Mouse (Mus musculus) liver, postnatal 0 days (tissue): ENCODE data around the gene Pdia6.
A peak's percentile ranks its signal among the peaks of the same experiment; 100 is the strongest.

Experiments
- CTCF ChIP-seq: sonication (generic); IDR thresholded peaks from 2 replicates; pipeline ENCODE4 v1.5.1; 2016; ENCODE audit warnings: antibody characterized with exemption, low read depth
- EP300 ChIP-seq: IDR thresholded peaks from 2 replicates; pipeline ENCODE4 v1.6.1; 2016; ENCODE audit warnings: antibody characterized with exemption, low read depth, mild to moderate bottlenecking

DNA sequence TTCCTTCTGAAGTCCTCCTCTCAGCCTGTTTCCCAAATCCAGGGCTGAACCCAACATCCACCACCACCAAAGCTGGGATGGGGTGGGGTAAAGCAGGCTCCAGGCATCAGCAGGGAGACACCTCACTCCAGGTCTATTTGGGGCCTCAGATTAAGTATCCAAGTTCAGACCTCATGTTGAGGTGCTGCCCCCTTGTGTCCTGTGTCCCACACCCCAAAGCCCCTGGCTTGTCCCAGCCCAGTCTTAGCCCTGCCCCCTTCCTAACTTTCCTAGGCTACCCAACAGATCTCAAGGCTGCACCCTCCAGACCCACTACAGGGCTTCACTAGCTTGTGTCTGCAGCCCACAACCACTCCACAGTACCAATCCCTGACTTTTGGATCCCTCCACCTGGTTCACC is 24.3 kb upstream of the Pdia6 start:
- TF ChIP-seq CTCF (0 out of 2 replicates have a peak, but pooled peaks have one; percentile 5), EP300 (no peak)
